Mouse (Mus musculus) testis, adult 2 months (tissue): ENCODE measurements around the gene Ascl2. TPM values are rescaled to one million over a fixed set of nuclear protein-coding genes. Genes with fewer than 3 reads are reported as not detected.

Experiments
- H3K27ac ChIP-seq: fragments of 200-500 bp; 2 replicates; pipeline ENCODE4 v1.5.1; 2012; ENCODE audit warnings: low read depth, low read length; ENCODE audit not compliant: control insufficient read depth, insufficient read depth
- H3K27me3 ChIP-seq: fragments of 200-500 bp; 2 replicates; pipeline ENCODE4 v1.6.1; 2012; ENCODE audit warnings: mild to moderate bottlenecking, low read length, moderate library complexity; ENCODE audit not compliant: control insufficient read depth, insufficient read depth
- H3K36me3 ChIP-seq: fragments of 200-500 bp; 2 replicates; pipeline ENCODE4 v1.6.1; 2012; ENCODE audit warnings: mild to moderate bottlenecking, low read length; ENCODE audit not compliant: control insufficient read depth, insufficient read depth
- H3K4me1 ChIP-seq: fragments of 200-500 bp; 2 replicates; pipeline ENCODE4 v1.6.1; 2012; ENCODE audit warnings: low read length; ENCODE audit not compliant: control insufficient read depth, insufficient read depth
- H3K4me3 ChIP-seq: fragments of 200-500 bp; 2 replicates; pipeline ENCODE4 v1.5.1; 2012; ENCODE audit warnings: low read depth, mild to moderate bottlenecking, low read length, moderate library complexity, mixed read lengths; ENCODE audit not compliant: control insufficient read depth
- CTCF ChIP-seq: fragments of 200-500 bp; IDR thresholded peaks from 2 replicates; pipeline ENCODE4 v1.5.1; 2012; ENCODE audit warnings: low read depth, mild to moderate bottlenecking, inconsistent platforms, low read length, moderate library complexity; ENCODE audit not compliant: control insufficient read depth, insufficient read depth, insufficient replicate concordance
- POLR2A ChIP-seq: fragments of 200-500 bp; IDR thresholded peaks from 2 replicates; pipeline ENCODE4 v1.6.1; 2012; ENCODE audit warnings: low read depth, mild to moderate bottlenecking, inconsistent platforms, low read length, moderate library complexity; ENCODE audit not compliant: control insufficient read depth
- polyA plus RNA-seq: library from polyadenylated mRNA; depleted of rRNA; stranded (reverse); fragments of >200 nt; gene quantifications from 2 replicates; pipeline ENCODE4 v1.2.3, GENCODE M21; 2012; rRNA removed

Ascl2 gene
- polyA plus RNA-seq, 1 experiment = 1.2 TPM

- no peak within 1 kb of the TSS for H3K4me3 ChIP-seq
- no peak within 1 kb of the TSS for H3K27ac ChIP-seq
- no peaks in the 10 kb centered on the region for H3K27me3 ChIP-seq
- H3K4me1 ChIP-seq = no peaks in the 10 kb centered on the region
- H3K36me3 ChIP-seq = no peaks in the 10 kb centered on the region
- TF ChIP-seq POLR2A = no peak
- no peak for TF ChIP-seq CTCF
Measured at GRCm38 (mm10) chr7:142931028-142931427, 38.0 kb downstream of the Ascl2 start, which contains the start of gene Th. Th (minus strand) TSS chr7:142931128.

- Histone ChIP-seq H3K4me1 (no peaks in the 10 kb centered on the region), H3K36me3 (no peaks in the 10 kb centered on the region), H3K4me3 (no peak overlapping the region), H3K27ac (no peak overlapping the region), H3K27me3 (no peaks in the 10 kb centered on the region)
- TF ChIP-seq POLR2A (no peak), CTCF (no peak)
Measured at GRCm38 (mm10) chr7:142929516-142929915, 39.5 kb downstream of the Ascl2 start.

GRCm38 (mm10) chr7:142927293-142927692, 41.8 kb downstream of the Ascl2 start:
- no peak overlapping the region for H3K4me3 ChIP-seq
- H3K27ac ChIP-seq = no peak overlapping the region
- TF ChIP-seq CTCF = no peak
- no peak for TF ChIP-seq POLR2A
- H3K4me1 ChIP-seq = no peaks in the 10 kb centered on the region
- H3K36me3 ChIP-seq = no peaks in the 10 kb centered on the region
- no peaks in the 10 kb centered on the region for H3K27me3 ChIP-seq

- TF ChIP-seq CTCF (peak; percentile 100), POLR2A (no peak)
- Histone ChIP-seq H3K4me3 (no peak overlapping the region), H3K36me3 (no peaks in the 10 kb centered on the region), H3K27me3 (no peaks in the 10 kb centered on the region), H3K27ac (no peak overlapping the region), H3K4me1 (no peaks in the 10 kb centered on the region)
Measured at GRCm38 (mm10) chr7:142918641-142919628, 50.1 kb downstream of the Ascl2 start.

- H3K4me1 ChIP-seq = no peaks in the 10 kb centered on the region
- no peaks in the 10 kb centered on the region for H3K27me3 ChIP-seq
- no peaks in the 10 kb centered on the region for H3K36me3 ChIP-seq
- no peak overlapping the region for H3K4me3 ChIP-seq
- TF ChIP-seq CTCF (no peak), POLR2A (no peak)
- no peak overlapping the region for H3K27ac ChIP-seq
Measured at GRCm38 (mm10) chr7:142917659-142918058, 51.4 kb downstream of the Ascl2 start.

Other genes starting within 250 kb of the Ascl2 start
- 0.38 and 0.46 TPM in 2 replicates for gene Ins2, start 225.9 kb downstream of the Ascl2 start, polyA plus RNA-seq
- gene Th, start 38.1 kb downstream of the Ascl2 start, polyA plus RNA-seq = 0.22 and 0.28 TPM in 2 replicates
- gene Tspan32, start 35.8 kb upstream of the Ascl2 start, polyA plus RNA-seq = 0.10 and 0.17 TPM in 2 replicates
- gene Cd81, start 83.5 kb upstream of the Ascl2 start, polyA plus RNA-seq = 63.3 and 78.4 TPM in 2 replicates
- gene Tssc4, start 100.0 kb upstream of the Ascl2 start, polyA plus RNA-seq = 43.1 and 43.7 TPM in 2 replicates
- gene Trpm5, start 125.4 kb upstream of the Ascl2 start, polyA plus RNA-seq = 1.1 and 1.5 TPM in 2 replicates
- 1.6 and 1.8 TPM in 2 replicates for gene Kcnq1, start 137.1 kb upstream of the Ascl2 start, polyA plus RNA-seq